ENCODE assay signal across 25 mouse cellular contexts in genomic region chr4:14087682-14088081, GRCm38 (mm10).
DNase-seq lines count a peak whose midpoint lies in the region; ATAC-seq lines count a peak whose summit lies in the region.
"Had no signal": no experiment of that assay in that cellular context is flagged by ENCODE, and none has a peak within 500 bp of the region (broad histone marks: within the 10 kb centered on the region; RNA-seq: fewer than 3 reads in every experiment).

No protein-coding gene starts in this region.

- no peaks in the 10 kb centered on the region for H3K9me3 ChIP-seq in forebrain, embryonic 10.5 days
- H3K9me3 ChIP-seq in forebrain, embryonic 12.5 days: no peaks in the 10 kb centered on the region
- no peaks in the 10 kb centered on the region for H3K9me3 ChIP-seq in forebrain, embryonic 16.5 days (ENCODE audit: control insufficient read depth, low read length)
- no peaks in the 10 kb centered on the region; the same call in 1 of the 2 replicates for H3K9me3 ChIP-seq in heart, embryonic 12.5 days (replicated peaks)
- H3K9me3 ChIP-seq: embryonic facial prominence, embryonic 13.5 days; G1E; hindbrain, embryonic 12.5 days had no signal

- H3K9ac ChIP-seq in forebrain, embryonic 12.5 days: no peak overlapping the region
- H3K9ac ChIP-seq in forebrain, embryonic 16.5 days (replicated peaks; ENCODE audit: low read depth, low read length): no peak overlapping the region
- no peak overlapping the region for H3K9ac ChIP-seq in heart, embryonic 12.5 days
- H3K9ac ChIP-seq: embryonic facial prominence, embryonic 13.5 days; hindbrain, embryonic 12.5 days had no signal

- no peaks in the 10 kb centered on the region for H3K36me3 ChIP-seq in forebrain, embryonic 10.5 days (replicated peaks)
- no peaks in the 10 kb centered on the region for H3K36me3 ChIP-seq in forebrain, embryonic 12.5 days (replicated peaks)
- no peaks in the 10 kb centered on the region for H3K36me3 ChIP-seq in forebrain, embryonic 16.5 days (ENCODE audit: control insufficient read depth, insufficient read depth)
- H3K36me3 ChIP-seq in heart, embryonic 12.5 days: no peaks in the 10 kb centered on the region
- H3K36me3 ChIP-seq: embryonic facial prominence, embryonic 13.5 days; G1E; hindbrain, embryonic 12.5 days had no signal

- no peaks in the 10 kb centered on the region for H3K4me1 ChIP-seq in forebrain, embryonic 10.5 days
- no peaks in the 10 kb centered on the region for H3K4me1 ChIP-seq in forebrain, embryonic 12.5 days
- H3K4me1 ChIP-seq in forebrain, embryonic 16.5 days (replicated peaks; ENCODE audit: control insufficient read depth, insufficient read depth, low read length): peaks cover 5% of the 10 kb centered on the region; the same call in 1 of the 2 replicates
- H3K4me1 ChIP-seq in heart, embryonic 12.5 days (replicated peaks): no peaks in the 10 kb centered on the region
- H3K4me1 ChIP-seq: hindbrain, embryonic 12.5 days had no signal

- H3K27ac ChIP-seq in forebrain, embryonic 10.5 days: peak overlapping the region; percentile 49
- no peak overlapping the region for H3K27ac ChIP-seq in forebrain, embryonic 12.5 days
- no peak overlapping the region for H3K27ac ChIP-seq in forebrain, embryonic 16.5 days (ENCODE audit: low read length)
- H3K27ac ChIP-seq in heart, embryonic 12.5 days (ENCODE audit: poor library complexity, severe bottlenecking): no peak overlapping the region
- H3K27ac ChIP-seq: embryonic facial prominence, embryonic 13.5 days; gastrocnemius, adult 2 months; hindbrain, embryonic 12.5 days had no signal

- no peak for ATAC-seq in forebrain, embryonic 12.5 days (ENCODE audit: low FRiP score)
- peak; percentile 83 for ATAC-seq in forebrain, embryonic 16.5 days
- no peak for ATAC-seq in cerebellum, adult (ENCODE audit: insufficient number of reproducible peaks, low FRiP score, low TSS enrichment)
- ATAC-seq in heart, embryonic 12.5 days (ENCODE audit: insufficient number of reproducible peaks, low FRiP score): no peak
- ATAC-seq: CD4-positive, CD25-positive, alpha-beta regulatory T cell, adult 4 months; hindbrain, embryonic 16.5 days; inflammation-experienced regulatory T-cells, adult 6 months; intestine, postnatal 0 days had no signal

- no peaks in the 10 kb centered on the region for H3K27me3 ChIP-seq in forebrain, embryonic 10.5 days (ENCODE audit: poor library complexity, severe bottlenecking)
- H3K27me3 ChIP-seq in forebrain, embryonic 12.5 days: no peaks in the 10 kb centered on the region
- H3K27me3 ChIP-seq in forebrain, embryonic 16.5 days (replicated peaks; ENCODE audit: control insufficient read depth, insufficient read depth, low read length): no peaks in the 10 kb centered on the region
- no peaks in the 10 kb centered on the region for H3K27me3 ChIP-seq in heart, embryonic 12.5 days (replicated peaks)
- H3K27me3 ChIP-seq: embryonic facial prominence, embryonic 13.5 days; hindbrain, embryonic 12.5 days had no signal

- no peak for DNase-seq in forebrain, embryonic 10.5 days (ENCODE audit: extremely low spot score, low spot score)
- DNase-seq in brain, embryonic 18.5 days (ENCODE audit: low read depth, low spot score): peak; percentile 28
- DNase-seq in thymus, postnatal 10 days (ENCODE audit: low spot score in 2 of 2): no peak
- DNase-seq: adrenal gland, adult 8-10 months; adrenal gland, postnatal 36 days; B cell, adult 2 months; cerebellum, adult 11 months; cerebellum, adult 9-10 months; cerebellum, postnatal 25 days; gastrocnemius, adult 2 months; gastrocnemius, postnatal 25 days; heart, postnatal 10 days; heart, postnatal 4 days; kidney, adult 8-10 months had no signal

- no peak overlapping the region for H3K4me3 ChIP-seq in forebrain, embryonic 10.5 days
- H3K4me3 ChIP-seq in forebrain, embryonic 12.5 days (replicated peaks): no peak overlapping the region
- H3K4me3 ChIP-seq in forebrain, embryonic 16.5 days (replicated peaks; ENCODE audit: low read length): no peak overlapping the region
- no peak overlapping the region for H3K4me3 ChIP-seq in heart, embryonic 12.5 days
- H3K4me3 ChIP-seq: embryonic facial prominence, embryonic 13.5 days; gastrocnemius, adult 2 months; hindbrain, embryonic 12.5 days had no signal

- WGBS in forebrain, embryonic 10.5 days: 67% methylated on average over 1 of the region's 1 CpGs
- 60% methylated on average over 1 of the region's 1 CpGs for WGBS in forebrain, embryonic 12.5 days
- WGBS in forebrain, embryonic 16.5 days: 67% methylated on average over 1 of the region's 1 CpGs
- 52% methylated on average over 1 of the region's 1 CpGs for WGBS in heart, embryonic 12.5 days

- no peak overlapping the region for H3K4me2 ChIP-seq in forebrain, embryonic 12.5 days
- no peak overlapping the region for H3K4me2 ChIP-seq in forebrain, embryonic 16.5 days (ENCODE audit: low read length)
- H3K4me2 ChIP-seq in heart, embryonic 12.5 days: no peak overlapping the region
- H3K4me2 ChIP-seq: embryonic facial prominence, embryonic 13.5 days; hindbrain, embryonic 12.5 days had no signal
